Comparison of ENCODE assay signal across 21 mouse cellular contexts in genomic region chr15:85407342-85407741, GRCm38 (mm10).
DNase-seq lines count a peak whose midpoint lies in the region; ATAC-seq lines count a peak whose summit lies in the region.
"Had no signal": no experiment of that assay in that cellular context is flagged by ENCODE, and none has a peak within 500 bp of the region (broad histone marks: within the 10 kb centered on the region; RNA-seq: fewer than 3 reads in every experiment).

No protein-coding gene starts in this region.

- H3K27me3 ChIP-seq in embryonic facial prominence, embryonic 12.5 days: no peaks in the 10 kb centered on the region
- no peaks in the 10 kb centered on the region for H3K27me3 ChIP-seq in embryonic facial prominence, embryonic 10.5 days (replicated peaks; ENCODE audit: low read depth, poor library complexity, severe bottlenecking)
- no peaks in the 10 kb centered on the region for H3K27me3 ChIP-seq in heart, embryonic 16.5 days (ENCODE audit: control insufficient read depth, insufficient read depth, low read length)
- H3K27me3 ChIP-seq in midbrain, embryonic 13.5 days: no peaks in the 10 kb centered on the region
- H3K27me3 ChIP-seq: midbrain, embryonic 15.5 days had no signal

- H3K4me1 ChIP-seq in embryonic facial prominence, embryonic 12.5 days: 0 out of 2 replicates have a peak, but pooled peaks cover 4% of the 10 kb centered on the region
- no peaks in the 10 kb centered on the region; the same call in 1 of the 2 replicates for H3K4me1 ChIP-seq in embryonic facial prominence, embryonic 10.5 days
- peaks cover 20% of the 10 kb centered on the region for H3K4me1 ChIP-seq in heart, embryonic 16.5 days (ENCODE audit: control insufficient read depth, insufficient read depth, low read length)
- H3K4me1 ChIP-seq in midbrain, embryonic 13.5 days (replicated peaks): peaks cover 31% of the 10 kb centered on the region

- DNase-seq in embryonic facial prominence, embryonic 10.5 days (ENCODE audit: low spot score): no peak
- DNase-seq in heart, postnatal 14 days: no peak
- peak; percentile 68 for DNase-seq in 3T3-L1 (ENCODE audit: low read depth, low spot score)
- DNase-seq in thymus, postnatal 14 days: peak; percentile 45
- DNase-seq in right cerebral cortex, adult 18-20 months: no peak
- DNase-seq: adrenal gland, adult 2 months; B cell, adult 2 months; cerebellum, postnatal 10 days; kidney, adult 11 months; layer of hippocampus, postnatal 36 days; liver; lung, postnatal 10 days; right cerebral cortex, postnatal 14 days; spleen, adult 18-20 months had no signal

- ATAC-seq in embryonic facial prominence, embryonic 12.5 days (ENCODE audit: insufficient number of reproducible peaks, insufficient read depth, low FRiP score, low TSS enrichment): no peak
- peak; percentile 55; the same call in 1 of the 2 replicates for ATAC-seq in heart, embryonic 16.5 days (replicated peaks; ENCODE audit: extremely low read depth, insufficient read depth, low FRiP score)
- ATAC-seq in midbrain, embryonic 13.5 days: no peak
- ATAC-seq: forebrain, embryonic 16.5 days; midbrain, embryonic 15.5 days had no signal

- H3K4me2 ChIP-seq in embryonic facial prominence, embryonic 12.5 days (replicated peaks): no peak overlapping the region
- H3K4me2 ChIP-seq in heart, embryonic 16.5 days (ENCODE audit: low read depth, low read length): no peak overlapping the region
- no peak overlapping the region for H3K4me2 ChIP-seq in midbrain, embryonic 13.5 days (replicated peaks)
- H3K4me2 ChIP-seq: midbrain, embryonic 15.5 days had no signal

- intact Hi-C loops in heart, postnatal 14 days (cut with DNase I): no loop called here

- 0 out of 2 replicates have a peak overlapping the region, but pooled peaks have one; percentile 30 for H3K27ac ChIP-seq in embryonic facial prominence, embryonic 12.5 days
- H3K27ac ChIP-seq in embryonic facial prominence, embryonic 10.5 days (replicated peaks): no peak overlapping the region
- H3K27ac ChIP-seq in heart, embryonic 16.5 days (ENCODE audit: low read length): peak overlapping the region; percentile 14; the same call in 1 of the 2 replicates
- H3K27ac ChIP-seq in midbrain, embryonic 13.5 days: no peak overlapping the region
- H3K27ac ChIP-seq: kidney, postnatal 0 days; midbrain, embryonic 15.5 days had no signal

- no peaks in the 10 kb centered on the region for H3K9me3 ChIP-seq in embryonic facial prominence, embryonic 12.5 days
- H3K9me3 ChIP-seq in embryonic facial prominence, embryonic 10.5 days: no peaks in the 10 kb centered on the region
- no peaks in the 10 kb centered on the region for H3K9me3 ChIP-seq in heart, embryonic 16.5 days (replicated peaks; ENCODE audit: control insufficient read depth, low read length)
- no peaks in the 10 kb centered on the region for H3K9me3 ChIP-seq in midbrain, embryonic 13.5 days
- H3K9me3 ChIP-seq: midbrain, embryonic 15.5 days had no signal

- 80% methylated on average over 3 of the region's 3 CpGs for WGBS in embryonic facial prominence, embryonic 12.5 days
- WGBS in embryonic facial prominence, embryonic 10.5 days: 88% methylated on average over 3 of the region's 3 CpGs
- WGBS in heart, embryonic 16.5 days: 53% methylated on average over 3 of the region's 3 CpGs
- 86% methylated on average over 3 of the region's 3 CpGs for WGBS in midbrain, embryonic 13.5 days

- no peak overlapping the region for H3K4me3 ChIP-seq in embryonic facial prominence, embryonic 12.5 days
- H3K4me3 ChIP-seq in embryonic facial prominence, embryonic 10.5 days: no peak overlapping the region
- no peak overlapping the region for H3K4me3 ChIP-seq in heart, embryonic 16.5 days (ENCODE audit: low read length)
- H3K4me3 ChIP-seq in midbrain, embryonic 13.5 days (replicated peaks): no peak overlapping the region
- H3K4me3 ChIP-seq: midbrain, embryonic 15.5 days; myocyte had no signal

- H3K9ac ChIP-seq in embryonic facial prominence, embryonic 12.5 days: no peak overlapping the region
- no peak overlapping the region for H3K9ac ChIP-seq in heart, embryonic 16.5 days (ENCODE audit: low read length)
- no peak overlapping the region for H3K9ac ChIP-seq in midbrain, embryonic 13.5 days (replicated peaks)
- H3K9ac ChIP-seq: midbrain, embryonic 15.5 days had no signal

- H3K36me3 ChIP-seq in embryonic facial prominence, embryonic 12.5 days: no peaks in the 10 kb centered on the region
- peaks cover 14% of the 10 kb centered on the region; the same call in 1 of the 2 replicates for H3K36me3 ChIP-seq in embryonic facial prominence, embryonic 10.5 days (replicated peaks)
- H3K36me3 ChIP-seq in heart, embryonic 16.5 days (ENCODE audit: control insufficient read depth, insufficient read depth): no peaks in the 10 kb centered on the region
- H3K36me3 ChIP-seq in midbrain, embryonic 13.5 days: no peaks in the 10 kb centered on the region; the same call in none of the 2 replicates
- H3K36me3 ChIP-seq: midbrain, embryonic 15.5 days had no signal

Comparison
In these comparisons a context has a peak if more than half of its experiments do, and no peak if none do; other contexts are left out.
1. H3K27ac ChIP-seq: peak in embryonic facial prominence, embryonic 12.5 days (single experiment) and heart, embryonic 16.5 days (single experiment); none in embryonic facial prominence, embryonic 10.5 days (single experiment) and midbrain, embryonic 13.5 days (single experiment).
2. DNase-seq: peak in 3T3-L1 (single experiment) and thymus, postnatal 14 days (single experiment); none in embryonic facial prominence, embryonic 10.5 days (single experiment), heart, postnatal 14 days (0 of 2) and right cerebral cortex, adult 18-20 months (single experiment).